Mouse (Mus musculus): ENCODE data around the gene A930004D18Rik. TPM values are rescaled to one million over a fixed set of nuclear protein-coding genes. Genes with fewer than 3 reads are reported as not detected.

The A930004D18Rik gene
- polyA plus RNA-seq (2012; rRNA removed): 1.2 and 1.4 TPM in 2 replicates

GRCm38 (mm10) chr2:18037491-18037890 lies at the start of gene A930004D18Rik:
Gene A930004D18Rik (minus strand): TSS chr2:18037737.

GRCm38 (mm10) chr2:18055016-18055928 lies 17.7 kb upstream of the A930004D18Rik start, which contains the start of gene Mllt10:
Gene Mllt10 (plus strand): TSS chr2:18055237.

GRCm38 (mm10) chr2:18048453-18049075 lies 11.0 kb upstream of the A930004D18Rik start, which contains the start of gene Skida1:
Gene Skida1 (minus strand): TSS chr2:18049051.

GRCm38 (mm10) chr2:17996858-17997257 lies 40.7 kb downstream of the A930004D18Rik start, which contains the start of gene H2al2a:
Gene H2al2a (minus strand): TSS chr2:17996958.

Other genes with a start within 250 kb of the A930004D18Rik start
- gene H2al2a, start 40.8 kb downstream of the A930004D18Rik start, polyA plus RNA-seq (2012; rRNA removed): not detected in 2 replicates
- gene Skida1, start 11.3 kb upstream of the A930004D18Rik start, polyA plus RNA-seq (2012; rRNA removed): 2.0 TPM in 2 replicates
- gene Mllt10, start 17.5 kb upstream of the A930004D18Rik start, polyA plus RNA-seq (2012; rRNA removed): 9.5 and 12.7 TPM in 2 replicates